Mouse (Mus musculus) lung, adult 2 months (tissue): ENCODE results near the gene Tmem151b. TPM values are rescaled to one million over a fixed set of nuclear protein-coding genes. Genes with fewer than 3 reads are reported as not detected.

ENCODE experiments used
- DNase-seq: peaks from one replicate; pipeline ENCODE4 v3.0.0; 2022
- H3K4me1 ChIP-seq: fragments of 200-500 bp; 2 replicates; pipeline ENCODE4 v1.6.1; 2011; ENCODE audit warnings: low read length; ENCODE audit not compliant: control insufficient read depth, insufficient read depth
- H3K4me3 ChIP-seq: fragments of 200-500 bp; replicated peaks from 2 replicates; pipeline ENCODE3; 2011; ENCODE audit warnings: low read depth, mild to moderate bottlenecking, control low read depth, low read length; ENCODE audit errors: extremely low read depth
- CTCF ChIP-seq: fragments of 200-500 bp; IDR thresholded peaks from 2 replicates; pipeline ENCODE4 v1.5.1; 2011; ENCODE audit warnings: mild to moderate bottlenecking, low read length, control low read depth; ENCODE audit not compliant: insufficient read depth
- POLR2A ChIP-seq: fragments of 200-500 bp; IDR thresholded peaks from 2 replicates; pipeline ENCODE4 v1.6.1; 2011; ENCODE audit warnings: low read depth, mild to moderate bottlenecking, control low read depth, low read length, borderline replicate concordance; ENCODE audit errors: extremely low read depth
- WGBS: fragments of 180-500 bp; shearing (Covaris S2); methylation state at CpG from one replicate; pipeline ENCODE4 v1.1.7; 2018; 5-methylcytosine and 5-hydroxymethylcytosine counted together
- polyA plus RNA-seq: library from polyadenylated mRNA; depleted of rRNA; stranded (reverse); fragments of >200 nt; gene quantifications from 2 replicates; pipeline ENCODE4 v1.2.3, GENCODE M21; 2012

Tmem151b gene
- polyA plus RNA-seq, 1 experiment, result 0.11 TPM

- TF ChIP-seq POLR2A (peak; percentile 27; the same call in 1 of the 2 replicates), CTCF (no peak)
- peak; percentile 73 for DNase-seq
- peaks cover 23% of the 10 kb centered on the region for H3K4me1 ChIP-seq
- peak overlapping the region; percentile 10 for H3K4me3 ChIP-seq
- 23% methylated on average over 12 of the region's 12 CpGs for WGBS
Observed at GRCm38 (mm10) chr17:45584096-45584896, 34.8 kb upstream of the Tmem151b start.

GRCm38 (mm10) chr17:45582715-45583355 is 33.4 kb upstream of the Tmem151b start:
- 44% methylated on average over 6 of the region's 6 CpGs for WGBS
- peaks cover 23% of the 10 kb centered on the region for H3K4me1 ChIP-seq
- no peak for DNase-seq
- H3K4me3 ChIP-seq, result no peak overlapping the region
- TF ChIP-seq POLR2A (no peak), CTCF (peak; percentile 53)

GRCm38 (mm10) chr17:45582188-45582587 is 32.7 kb upstream of the Tmem151b start:
- 92% methylated on average over 6 of the region's 6 CpGs for WGBS
- TF ChIP-seq CTCF (no peak), POLR2A (no peak)
- no peak overlapping the region for H3K4me3 ChIP-seq
- peaks cover 23% of the 10 kb centered on the region for H3K4me1 ChIP-seq
- no peak for DNase-seq

GRCm38 (mm10) chr17:45581567-45581983 is 32.1 kb upstream of the Tmem151b start:
- Histone ChIP-seq H3K4me1 (peaks cover 23% of the 10 kb centered on the region), H3K4me3 (no peak overlapping the region)
- peak; percentile 64 for DNase-seq
- TF ChIP-seq CTCF (peak; percentile 56), POLR2A (no peak)
- WGBS, result 3% methylated on average over 2 of the region's 2 CpGs

GRCm38 (mm10) chr17:45580958-45581477 is 31.5 kb upstream of the Tmem151b start:
- no peak for DNase-seq
- Histone ChIP-seq H3K4me3 (no peak overlapping the region), H3K4me1 (peaks cover 22% of the 10 kb centered on the region)
- WGBS, result 16% methylated on average over 12 of the region's 12 CpGs
- no peak for TF ChIP-seq POLR2A
- no peak for TF ChIP-seq CTCF

GRCm38 (mm10) chr17:45579554-45579953 is 30.1 kb upstream of the Tmem151b start:
- H3K4me1 ChIP-seq, result peaks cover 11% of the 10 kb centered on the region
- H3K4me3 ChIP-seq, result no peak overlapping the region
- no peak for TF ChIP-seq POLR2A
- TF ChIP-seq CTCF, result no peak
- 76% methylated on average over 4 of the region's 4 CpGs for WGBS
- DNase-seq, result no peak

GRCm38 (mm10) chr17:45578843-45579242 is 29.4 kb upstream of the Tmem151b start:
- no peak for DNase-seq
- Histone ChIP-seq H3K4me3 (no peak overlapping the region), H3K4me1 (peaks cover 10% of the 10 kb centered on the region)
- TF ChIP-seq CTCF (peak; percentile 17; the same call in 1 of the 2 replicates), POLR2A (no peak)
- WGBS, result 78% methylated on average over 7 of the region's 7 CpGs

GRCm38 (mm10) chr17:45578242-45578641 is 28.8 kb upstream of the Tmem151b start:
- TF ChIP-seq CTCF, result no peak
- no peak for TF ChIP-seq POLR2A
- no peak for DNase-seq
- no peak overlapping the region for H3K4me3 ChIP-seq
- WGBS, result 52% methylated on average over 5 of the region's 5 CpGs
- H3K4me1 ChIP-seq, result peaks cover 10% of the 10 kb centered on the region

- no peak overlapping the region for H3K4me3 ChIP-seq
- 85% methylated on average over 8 of the region's 8 CpGs for WGBS
- TF ChIP-seq POLR2A (no peak), CTCF (no peak)
Observed at GRCm38 (mm10) chr17:45575123-45575897, 25.8 kb upstream of the Tmem151b start.

More at GRCm38 (mm10) chr17:45575123-45575897, 25.8 kb upstream of the Tmem151b start:
- H3K4me1 ChIP-seq, result peaks cover 3% of the 10 kb centered on the region
- no peak for DNase-seq
